ENCODE assay signal across 8 mouse cellular contexts in the genomic region with DNA sequence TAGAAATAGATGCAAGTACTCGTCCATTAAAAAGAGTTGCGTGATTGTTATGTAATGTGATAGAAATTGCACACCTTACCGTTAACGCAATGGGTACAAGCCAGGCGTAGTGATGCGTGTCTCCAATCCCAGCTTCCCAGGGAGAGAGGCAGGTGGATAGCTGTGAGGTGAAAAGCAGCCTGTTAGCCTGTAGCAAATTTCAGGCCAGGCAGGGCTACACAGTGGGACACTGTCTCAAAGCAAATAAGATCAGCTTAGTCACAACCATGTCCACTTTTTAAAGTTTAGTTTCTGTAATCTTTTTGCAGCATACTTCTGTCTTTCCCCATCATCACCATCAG.
DNase-seq lines count a peak whose midpoint lies in the region; ATAC-seq and TF ChIP-seq lines count a peak whose summit lies in the region.

No protein-coding gene starts in this region.

- H3K4me2 ChIP-seq in lung, postnatal 0 days (replicated peaks; ENCODE audit: low read depth, low read length), result no peak overlapping the region
- no peak overlapping the region for H3K4me2 ChIP-seq in limb, embryonic 14.5 days (replicated peaks; ENCODE audit: low read depth, low read length, severe bottlenecking)

- H3K9ac ChIP-seq in lung, postnatal 0 days (replicated peaks; ENCODE audit: low read depth), result no peak overlapping the region
- no peak overlapping the region for H3K9ac ChIP-seq in limb, embryonic 14.5 days (ENCODE audit: low read depth, low read length, severe bottlenecking)

- TF ChIP-seq CTCF in lung, postnatal 0 days (IDR thresholded peaks at IDR 0.05), result no peak
- TF ChIP-seq CTCF in cerebellum, adult 2 months (IDR thresholded peaks at IDR 0.05; ENCODE audit: borderline replicate concordance, insufficient read depth, low read depth, low read length), result no peak

- no peak for TF ChIP-seq POLR2A in limb, embryonic 14.5 days (IDR thresholded peaks at IDR 0.05; ENCODE audit: borderline replicate concordance, extremely low read depth, insufficient read depth, insufficient read length)
- TF ChIP-seq POLR2A in cerebellum, adult 2 months (IDR thresholded peaks at IDR 0.05; ENCODE audit: borderline replicate concordance, insufficient read depth, low read length), result no peak

- no peak overlapping the region for H3K27ac ChIP-seq in lung, postnatal 0 days (ENCODE audit: low read length)
- no peak overlapping the region for H3K27ac ChIP-seq in limb, embryonic 14.5 days (replicated peaks; ENCODE audit: low read depth, low read length)
- H3K27ac ChIP-seq in cerebellum, adult 2 months (ENCODE audit: insufficient read depth, low read length), result no peak overlapping the region

- ATAC-seq in cerebellum, adult (ENCODE audit: insufficient number of reproducible peaks, low FRiP score, low TSS enrichment), result peak; percentile 41; the same call in 1 of the 2 replicates
- ATAC-seq in lung, postnatal 0 days, result 0 out of 2 replicates have a peak, but pooled peaks have one; percentile 17
- ATAC-seq in limb, embryonic 14.5 days (ENCODE audit: low FRiP score, low read depth), result peak; percentile 31; the same call in 1 of the 2 replicates

- TF ChIP-seq EP300 in lung, postnatal 0 days (IDR thresholded peaks at IDR 0.05), result no peak

- intact Hi-C loops in gastrocnemius, postnatal 36 days (cut with DNase I), result no loop called here

- no peaks in the 10 kb centered on the region for H3K9me3 ChIP-seq in lung, postnatal 0 days (ENCODE audit: low read length)
- no peaks in the 10 kb centered on the region for H3K9me3 ChIP-seq in limb, embryonic 14.5 days (ENCODE audit: control insufficient read depth, low read length)

- 15% methylated on average over 6 of the region's 6 CpGs for WGBS in lung, postnatal 0 days
- WGBS in limb, embryonic 14.5 days, result 17% methylated on average over 6 of the region's 6 CpGs
- WGBS in cerebellum, adult 2 months, result 16% methylated on average over 6 of the region's 6 CpGs

- H3K4me1 ChIP-seq in lung, postnatal 0 days (ENCODE audit: insufficient read depth, low read depth, low read length), result no peaks in the 10 kb centered on the region
- H3K4me1 ChIP-seq in limb, embryonic 14.5 days (ENCODE audit: control insufficient read depth, insufficient read depth, low read length), result no peaks in the 10 kb centered on the region; the same call in 1 of the 2 replicates
- H3K4me1 ChIP-seq in cerebellum, adult 2 months (ENCODE audit: control insufficient read depth, insufficient read depth, low read length), result no peaks in the 10 kb centered on the region

- no peak for DNase-seq in cerebellum, postnatal 4 days (ENCODE audit: low spot score in 2 of 2)
- no peak for DNase-seq in lung, postnatal 0 days (ENCODE audit: low spot score)
- no peak for DNase-seq in lung, postnatal 14 days
- DNase-seq in limb, embryonic 14.5 days (ENCODE audit: low spot score), result no peak
- no peak for DNase-seq in gastrocnemius, postnatal 36 days
- DNase-seq in cerebellum, adult 2 months, result no peak
- no peak for DNase-seq in retina, postnatal 1 day

- no peaks in the 10 kb centered on the region for H3K36me3 ChIP-seq in lung, postnatal 0 days (ENCODE audit: insufficient read depth, low read length)
- H3K36me3 ChIP-seq in limb, embryonic 14.5 days (ENCODE audit: control insufficient read depth, insufficient read depth, low read length), result no peaks in the 10 kb centered on the region

- H3K27me3 ChIP-seq in lung, postnatal 0 days (replicated peaks; ENCODE audit: insufficient read depth, low read length), result no peaks in the 10 kb centered on the region
- H3K27me3 ChIP-seq in limb, embryonic 14.5 days (ENCODE audit: control insufficient read depth, insufficient read depth, low read length), result no peaks in the 10 kb centered on the region
- no peaks in the 10 kb centered on the region for H3K27me3 ChIP-seq in cerebellum, adult 2 months (ENCODE audit: control insufficient read depth, insufficient read depth, low read length)

- no peak overlapping the region for H3K4me3 ChIP-seq in lung, postnatal 0 days (ENCODE audit: low read depth, low read length)
- no peak overlapping the region for H3K4me3 ChIP-seq in limb, embryonic 14.5 days (replicated peaks; ENCODE audit: low read length)
- H3K4me3 ChIP-seq in cerebellum, adult 2 months (replicated peaks; ENCODE audit: insufficient read depth, low read depth, low read length), result no peak overlapping the region
